Mouse (Mus musculus): ENCODE measurements around the gene Abt1.

DNA sequence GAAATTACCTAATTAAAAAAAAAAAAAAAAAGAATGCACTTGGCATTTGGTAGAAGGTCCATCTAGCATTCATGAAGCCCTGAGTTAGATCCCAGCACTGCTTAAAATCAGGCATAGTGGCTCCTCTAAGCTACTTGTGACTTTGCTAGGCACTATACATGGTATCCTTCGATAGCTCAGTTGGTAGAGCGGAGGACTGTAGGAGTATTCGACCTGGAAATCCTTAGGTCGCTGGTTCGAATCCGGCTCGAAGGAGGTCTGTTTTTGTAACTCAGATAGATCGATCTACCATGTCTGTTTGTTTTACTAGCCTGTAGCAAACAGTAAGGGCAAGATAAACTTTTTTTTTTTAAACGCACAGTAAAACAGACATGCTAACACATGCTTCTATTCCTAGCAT lies 43.2 kb upstream of the Abt1 start:
- TF ChIP-seq MAFK (IDR thresholded peaks at IDR 0.05; ENCODE audit: insufficient read depth, low read depth, low read length) (peak; percentile 96), ZC3H11A (IDR thresholded peaks at IDR 0.05; ENCODE audit: borderline replicate concordance, low read depth, low read length) (no peak), ZNF384 (IDR thresholded peaks at IDR 0.05; ENCODE audit: low read depth, low read length) (no peak)
